Mouse (Mus musculus) liver, adult (tissue): ENCODE data around the gene Fbxo8.

Source experiments
- GATA4 ChIP-seq: IDR thresholded peaks from 2 replicates; pipeline ENCODE4 v1.6.1; 2014; ENCODE audit warnings: mild to moderate bottlenecking, low read length; ENCODE audit not compliant: insufficient replicate concordance

Fbxo8 gene

GRCm38 (mm10) chr8:56550558-56551360, at the start of gene Fbxo8, which contains the start of gene Cep44:
Fbxo8 (plus strand) TSS chr8:56551090.
Cep44 (minus strand) TSS chr8:56551047.
- TF ChIP-seq GATA4: no peak; the same call in 1 of the 2 replicates

DNA sequence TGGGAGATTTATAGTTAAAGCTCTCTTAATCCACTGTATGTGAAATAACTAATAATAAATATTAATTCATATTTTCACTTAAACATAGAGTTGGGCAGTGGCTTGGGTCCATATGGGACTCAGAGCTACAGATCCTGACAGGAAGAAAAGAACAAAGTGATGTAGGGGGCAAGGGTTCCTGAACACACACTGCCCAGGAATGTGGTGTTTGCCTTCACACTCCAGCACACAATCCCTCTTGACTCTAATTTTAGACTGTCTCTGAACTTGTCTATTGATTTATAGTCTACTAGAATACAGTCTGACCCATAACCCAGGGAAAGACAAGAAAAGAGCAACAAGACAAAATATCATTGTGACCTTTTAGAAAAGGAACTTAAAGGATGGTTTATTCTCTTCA, 49.0 kb upstream of the Fbxo8 start:
- TF ChIP-seq GATA4: no peak

DNA sequence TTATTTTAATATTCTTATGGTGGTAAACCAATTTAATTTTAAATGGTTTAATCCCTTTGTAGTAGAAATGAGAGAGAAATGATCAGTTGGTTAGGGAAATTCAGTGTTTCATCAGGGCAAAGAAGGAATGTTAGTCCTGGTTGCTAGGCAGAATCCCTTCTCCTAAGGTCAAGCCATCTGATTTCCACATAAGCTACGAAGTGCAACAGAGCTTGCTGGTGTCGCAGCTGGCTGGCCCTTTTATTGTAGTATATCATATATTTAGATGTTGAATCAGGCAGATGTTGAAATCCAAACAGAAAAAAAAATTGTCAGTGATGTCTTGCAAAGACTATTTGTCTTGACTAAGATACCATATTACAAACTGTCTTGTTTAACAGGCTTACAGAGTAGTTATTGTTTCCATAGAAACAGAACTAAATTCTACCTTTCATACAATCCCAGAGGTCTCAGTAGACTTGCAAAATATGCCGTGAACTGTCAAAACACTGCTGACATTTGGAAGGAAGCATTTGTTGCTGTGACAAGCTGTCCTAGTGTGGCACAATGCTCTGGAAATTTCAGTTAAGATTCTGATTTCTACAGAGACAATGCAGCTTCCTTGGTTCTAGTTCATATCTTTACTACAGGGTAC, 42.5 kb upstream of the Fbxo8 start:
- TF ChIP-seq GATA4: no peak

DNA sequence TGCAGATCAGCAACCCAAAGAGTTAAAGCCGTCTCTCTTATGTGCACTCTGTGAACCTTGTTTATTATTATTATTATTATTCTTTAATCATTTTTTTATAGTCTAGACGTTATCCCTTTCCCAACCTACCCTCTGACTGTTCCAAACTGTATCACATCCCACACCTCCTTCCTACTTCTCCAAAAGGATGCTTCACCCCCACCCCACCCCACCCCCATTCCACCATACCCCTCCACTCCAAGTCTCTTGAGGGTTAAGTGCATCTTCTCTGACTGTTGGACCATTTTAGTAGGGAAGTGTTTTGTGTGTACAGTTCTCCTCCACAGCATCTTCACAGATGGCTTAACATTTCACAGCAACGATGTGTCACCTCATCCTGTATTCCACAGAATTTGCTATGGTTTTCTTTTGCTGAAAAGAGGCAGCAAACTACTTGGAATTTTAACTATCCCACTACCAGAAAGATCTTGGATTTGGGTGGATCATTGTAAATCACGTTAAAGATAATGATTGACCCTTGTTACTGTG, 41.9 kb upstream of the Fbxo8 start:
- TF ChIP-seq GATA4: no peak

DNA sequence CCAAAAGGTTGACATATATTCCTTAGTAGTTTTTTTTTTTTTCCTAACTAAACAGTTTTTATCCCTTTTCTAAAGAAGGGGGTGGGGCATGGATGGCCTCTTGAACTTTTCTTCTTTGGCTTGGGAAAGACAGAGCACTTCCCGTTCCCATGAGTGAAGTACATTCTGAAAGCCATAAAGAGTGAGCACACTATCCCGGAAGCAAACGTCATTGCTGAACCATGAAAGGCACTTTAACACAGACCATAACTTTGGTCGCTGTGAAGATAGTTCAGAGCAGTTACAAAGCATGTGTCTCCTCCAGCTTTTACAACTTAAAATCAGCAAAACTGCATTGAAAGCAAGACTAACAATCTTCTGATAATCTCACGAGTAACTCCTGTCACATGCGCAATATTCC, 32.0 kb upstream of the Fbxo8 start:
- no peak for TF ChIP-seq GATA4

DNA sequence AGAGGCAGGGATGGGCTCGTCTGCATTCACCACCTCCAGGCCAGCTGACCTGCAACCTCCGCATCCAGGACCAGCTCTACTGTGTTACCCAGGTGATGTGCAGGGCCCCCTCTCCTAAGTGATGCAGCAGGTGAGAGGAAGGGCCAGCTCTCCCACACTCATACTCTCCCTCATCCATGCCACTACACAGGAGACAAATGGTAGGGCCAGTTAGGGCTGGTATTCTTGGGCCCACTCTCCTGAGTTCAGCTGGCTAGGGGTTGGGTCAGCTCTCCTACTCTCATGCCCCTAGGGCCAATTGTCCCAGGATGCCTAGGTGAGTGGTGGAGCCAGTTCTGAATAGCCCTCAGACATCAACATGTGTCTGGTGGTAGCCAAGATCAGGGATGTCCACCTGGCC, 30.6 kb upstream of the Fbxo8 start:
- no peak for TF ChIP-seq GATA4

GRCm38 (mm10) chr8:56521051-56521450, 29.8 kb upstream of the Fbxo8 start:
- TF ChIP-seq GATA4: no peak

GRCm38 (mm10) chr8:56528869-56529268, 22.0 kb upstream of the Fbxo8 start:
- TF ChIP-seq GATA4: no peak

DNA sequence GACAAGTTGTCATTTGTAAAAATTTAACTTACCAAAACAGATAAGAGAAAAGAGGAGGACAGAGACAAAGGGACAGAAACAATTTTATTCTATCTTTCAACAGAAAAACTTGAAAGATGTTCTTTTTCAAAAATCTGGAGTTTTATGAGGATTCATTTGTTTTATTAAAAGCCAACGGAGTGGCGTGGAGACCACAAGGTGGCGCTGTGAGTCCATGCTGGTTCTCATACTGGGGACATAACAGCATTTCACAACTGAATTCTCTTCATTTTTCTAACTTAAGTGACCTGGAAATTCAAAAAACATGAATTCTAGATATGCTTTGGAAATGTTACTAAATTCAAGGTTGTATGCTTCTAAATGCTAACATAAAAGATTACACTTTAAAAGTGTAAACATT, 20.5 kb upstream of the Fbxo8 start:
- no peak for TF ChIP-seq GATA4

DNA sequence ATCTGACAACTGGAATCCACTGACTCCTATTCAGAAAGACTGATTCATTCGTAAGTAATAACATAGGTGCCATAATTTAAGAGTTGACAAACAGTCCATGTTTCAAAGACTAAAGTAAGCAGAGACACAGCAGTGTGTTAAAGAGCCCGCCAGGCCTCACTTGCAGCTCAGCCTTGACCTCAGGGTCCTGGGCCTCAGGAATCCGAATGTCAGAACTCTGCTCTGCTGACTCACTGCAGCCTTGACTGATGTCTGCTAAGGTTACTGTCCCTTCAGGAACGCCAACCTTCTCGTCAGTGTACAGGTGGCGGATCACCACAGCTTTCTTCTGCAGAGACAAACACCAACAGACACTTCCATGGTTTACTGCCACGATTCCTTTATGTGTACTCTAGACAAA, 10.2 kb upstream of the Fbxo8 start:
- TF ChIP-seq GATA4: no peak

DNA sequence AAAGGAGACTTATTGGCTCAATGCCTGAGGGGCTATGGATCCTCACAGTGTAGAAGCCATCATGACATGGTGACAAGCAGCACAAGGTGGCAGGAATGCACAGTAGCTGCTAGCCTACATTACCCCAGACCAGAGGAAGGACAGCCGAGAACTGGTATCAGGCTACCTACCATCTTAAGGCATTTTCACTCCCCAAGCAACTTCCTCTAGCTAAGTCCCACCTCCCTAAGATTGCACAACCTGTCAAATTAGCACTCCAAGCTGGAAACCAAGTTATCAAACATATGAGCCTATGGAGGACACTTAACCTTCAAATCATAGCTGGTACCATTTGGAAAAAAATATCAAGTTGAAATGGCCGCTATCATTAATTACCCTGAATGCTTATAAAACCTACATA, 3.0 kb upstream of the Fbxo8 start:
- TF ChIP-seq GATA4: no peak

DNA sequence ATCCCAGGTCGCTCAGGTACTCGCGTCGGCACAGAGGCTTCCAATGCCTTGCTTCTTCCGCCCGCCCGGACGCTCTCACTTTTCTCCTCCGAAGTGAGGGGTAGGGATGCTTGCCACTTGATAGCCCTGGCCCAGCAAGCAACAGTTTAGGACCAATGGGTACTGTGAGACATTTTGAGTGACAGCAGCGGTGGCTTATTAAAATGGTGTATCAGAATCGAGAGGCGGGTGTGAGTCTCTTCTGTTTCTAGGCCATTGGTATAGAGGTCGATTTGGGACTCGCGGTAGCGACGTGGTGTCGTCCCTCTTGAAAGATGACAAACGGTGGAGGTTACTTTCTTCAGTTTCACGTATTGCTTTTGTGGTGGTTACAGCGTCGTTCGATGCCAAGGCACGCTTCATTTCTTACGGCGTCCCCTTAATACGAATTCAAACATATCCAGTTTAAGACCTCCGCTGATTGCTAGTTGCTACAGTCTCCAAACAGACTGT, 517 bp downstream of the Fbxo8 start:
- TF ChIP-seq GATA4: no peak

GRCm38 (mm10) chr8:56552045-56552444, 1.2 kb downstream of the Fbxo8 start:
- TF ChIP-seq GATA4: no peak

DNA sequence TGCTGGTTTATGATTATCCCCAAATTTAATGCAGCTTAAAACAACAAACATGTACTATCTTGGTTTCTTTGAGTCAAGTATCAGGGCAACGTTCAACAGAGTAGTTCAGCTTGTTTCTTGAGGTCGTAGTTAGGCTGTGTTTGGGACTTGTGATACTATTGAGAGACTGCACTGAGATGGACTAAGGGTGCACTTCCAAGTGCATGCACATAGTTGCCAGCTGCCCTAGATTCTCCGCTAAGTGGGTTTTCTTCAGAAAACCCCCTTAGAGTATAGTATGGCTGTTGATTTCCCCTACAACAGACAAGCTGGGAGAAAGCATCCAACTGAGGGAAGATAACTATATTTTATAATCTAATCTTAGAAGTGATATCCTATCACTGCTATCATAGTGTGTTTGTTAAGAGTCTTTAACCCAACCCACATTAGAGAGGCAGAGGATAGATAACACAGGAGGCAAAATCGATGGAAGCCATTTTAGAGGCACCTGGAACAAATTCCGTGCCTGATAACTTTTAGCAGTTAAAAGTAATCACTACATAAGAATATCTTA, 1.7 kb downstream of the Fbxo8 start:
- peak; percentile 59 for TF ChIP-seq GATA4

GRCm38 (mm10) chr8:56564399-56565047, 13.6 kb downstream of the Fbxo8 start:
- no peak for TF ChIP-seq GATA4

DNA sequence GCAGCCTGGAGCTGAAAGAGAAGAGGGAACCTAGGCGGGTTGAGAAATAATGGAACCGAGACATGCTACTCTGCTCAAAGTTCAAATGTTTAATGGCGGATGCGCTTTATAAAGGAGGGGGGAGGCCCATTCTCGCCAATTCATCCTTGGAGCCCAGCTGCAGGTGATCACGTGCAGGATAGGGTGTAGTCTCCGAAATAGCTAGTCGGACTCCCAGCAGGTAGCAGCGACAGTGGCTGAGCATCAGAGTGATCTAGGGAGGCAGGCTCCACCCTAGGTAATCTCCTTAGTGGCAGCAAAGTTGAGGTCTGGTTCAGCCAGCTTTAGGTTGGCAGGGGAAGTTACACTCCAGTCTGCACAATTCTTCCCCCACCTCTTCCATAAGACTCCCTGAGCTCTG, 16.0 kb downstream of the Fbxo8 start:
- TF ChIP-seq GATA4: no peak

- no peak for TF ChIP-seq GATA4
Measured at GRCm38 (mm10) chr8:56580918-56581317, 30.0 kb downstream of the Fbxo8 start.
